Mouse (Mus musculus): ENCODE measurements around the gene Styxl1. TPM values are rescaled to one million over a fixed set of nuclear protein-coding genes. Genes with fewer than 3 reads are reported as not detected.

Styxl1 gene
- 0.24 and 0.46 TPM in 2 replicates for polyA plus RNA-seq (2015; fragmentation: Nextera tagmentation; extraction: Ambion mirVana)

DNA sequence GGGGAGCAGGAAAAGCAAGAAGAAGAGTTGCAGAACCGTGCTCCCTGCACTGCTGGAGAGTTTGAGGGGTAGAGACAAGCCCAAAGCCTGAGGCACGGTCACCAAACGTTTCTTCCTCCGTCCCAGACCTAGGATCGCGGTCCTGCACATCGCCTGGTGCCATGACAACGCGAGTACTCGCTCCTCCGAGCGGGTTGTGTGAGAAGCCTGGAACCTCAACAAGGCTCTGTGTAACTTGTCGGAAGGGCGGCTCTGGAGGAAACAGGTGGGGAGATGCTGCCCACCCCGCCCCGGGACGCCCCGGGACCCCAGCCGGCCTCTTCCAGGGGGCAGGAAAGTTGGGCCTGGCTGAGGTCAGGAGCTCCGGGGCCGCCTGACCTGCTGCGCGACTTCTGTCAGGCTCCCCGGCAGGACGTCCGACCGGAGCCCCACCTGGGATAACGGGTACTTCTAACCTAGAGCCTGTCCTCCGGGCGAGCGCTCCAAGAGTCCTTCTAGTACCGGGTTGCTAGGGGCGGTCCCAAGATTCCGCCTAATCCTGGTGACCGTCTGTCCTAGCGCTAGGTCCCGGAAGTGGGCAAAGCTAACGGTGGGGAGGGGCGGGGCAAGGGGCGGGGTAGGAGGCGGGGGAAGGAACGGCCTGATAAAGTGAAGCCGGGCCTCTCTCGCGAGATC is at the start of gene Styxl1:
Gene Styxl1 (minus strand): TSS at position 590 of the 675 bp plus-strand sequence.
- peak within 1 kb of the TSS; percentile 94 for H3K4me2 ChIP-seq (ENCODE audit: low read length)
- 0 out of 2 replicates have a peak, but pooled peaks cover 2% of the 10 kb centered on the region for H3K36me3 ChIP-seq (ENCODE audit: control insufficient read depth, insufficient read depth, low read length)
- peak; percentile 92 for ATAC-seq
- peak within 1 kb of the TSS; percentile 98 for H3K9ac ChIP-seq (ENCODE audit: low read depth, low read length)
- H3K4me3 ChIP-seq (ENCODE audit: low read depth, low read length) = peak within 1 kb of the TSS; percentile 93
- under 1% methylated on average over 37 of the region's 45 CpGs for WGBS
- no peaks in the 10 kb centered on the region for H3K27me3 ChIP-seq (ENCODE audit: control insufficient read depth, insufficient read depth, low read depth, low read length)
- peaks cover 25% of the 10 kb centered on the region for H3K4me1 ChIP-seq (ENCODE audit: control insufficient read depth, insufficient read depth, low read length)
- H3K9me3 ChIP-seq (replicated peaks; ENCODE audit: control insufficient read depth, low read length, poor library complexity, severe bottlenecking) = no peaks in the 10 kb centered on the region
- H3K27ac ChIP-seq (ENCODE audit: low read length) = peak within 1 kb of the TSS; percentile 96

DNA sequence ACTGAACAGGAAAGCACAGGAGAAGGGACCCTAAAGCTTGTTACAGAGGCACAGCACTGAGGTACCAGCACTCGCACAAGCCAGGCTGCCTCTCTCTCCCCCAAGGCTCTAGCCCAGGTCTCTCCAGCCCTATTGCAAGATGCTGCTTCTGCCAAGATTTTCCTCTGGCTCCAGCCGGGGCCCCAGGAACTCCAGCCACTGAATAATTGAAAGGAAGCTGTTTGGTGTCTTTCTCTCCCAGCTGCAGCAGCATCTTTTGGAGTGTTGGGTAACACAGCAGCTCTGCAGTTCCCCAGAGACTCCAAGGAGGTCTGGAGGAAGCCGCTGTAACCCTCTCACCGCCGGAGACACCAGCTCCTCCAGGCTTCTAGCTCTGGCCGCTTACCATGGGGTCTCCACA is 48.0 kb upstream of the Styxl1 start:
- Histone ChIP-seq H3K4me3 (ENCODE audit: low read depth, low read length) (no peak overlapping the region), H3K9ac (ENCODE audit: low read depth, low read length) (peak overlapping the region; percentile 23; the same call in 1 of the 2 replicates), H3K27ac (ENCODE audit: low read length) (peak overlapping the region; percentile 73), H3K4me2 (ENCODE audit: low read length) (no peak overlapping the region), H3K27me3 (ENCODE audit: control insufficient read depth, insufficient read depth, low read depth, low read length) (no peaks in the 10 kb centered on the region), H3K9me3 (replicated peaks; ENCODE audit: control insufficient read depth, low read length, poor library complexity, severe bottlenecking) (no peaks in the 10 kb centered on the region), H3K36me3 (ENCODE audit: control insufficient read depth, insufficient read depth, low read length) (no peaks in the 10 kb centered on the region; the same call in 1 of the 2 replicates), H3K4me1 (ENCODE audit: control insufficient read depth, insufficient read depth, low read length) (peaks cover 35% of the 10 kb centered on the region)
- ATAC-seq = no peak
- 23% methylated on average over 6 of the region's 6 CpGs for WGBS

GRCm38 (mm10) chr5:135824517-135824916 is 46.3 kb upstream of the Styxl1 start:
- no peaks in the 10 kb centered on the region for H3K9me3 ChIP-seq (replicated peaks; ENCODE audit: control insufficient read depth, low read length, poor library complexity, severe bottlenecking)
- H3K4me2 ChIP-seq (ENCODE audit: low read length) = no peak overlapping the region
- WGBS = 44% methylated on average over 3 of the region's 3 CpGs
- no peaks in the 10 kb centered on the region for H3K27me3 ChIP-seq (ENCODE audit: control insufficient read depth, insufficient read depth, low read depth, low read length)
- peaks cover 40% of the 10 kb centered on the region for H3K4me1 ChIP-seq (ENCODE audit: control insufficient read depth, insufficient read depth, low read length)
- no peak for ATAC-seq
- no peak overlapping the region for H3K27ac ChIP-seq (ENCODE audit: low read length)
- H3K4me3 ChIP-seq (ENCODE audit: low read depth, low read length) = no peak overlapping the region
- H3K36me3 ChIP-seq (ENCODE audit: control insufficient read depth, insufficient read depth, low read length) = no peaks in the 10 kb centered on the region; the same call in 1 of the 2 replicates
- no peak overlapping the region for H3K9ac ChIP-seq (ENCODE audit: low read depth, low read length)

- Histone ChIP-seq H3K4me3 (ENCODE audit: low read depth, low read length) (no peak overlapping the region), H3K9me3 (replicated peaks; ENCODE audit: control insufficient read depth, low read length, poor library complexity, severe bottlenecking) (no peaks in the 10 kb centered on the region), H3K9ac (ENCODE audit: low read depth, low read length) (peak overlapping the region; percentile 51), H3K27ac (ENCODE audit: low read length) (peak overlapping the region; percentile 91), H3K27me3 (ENCODE audit: control insufficient read depth, insufficient read depth, low read depth, low read length) (no peaks in the 10 kb centered on the region), H3K4me2 (ENCODE audit: low read length) (peak overlapping the region; percentile 39), H3K36me3 (ENCODE audit: control insufficient read depth, insufficient read depth, low read length) (no peaks in the 10 kb centered on the region; the same call in 1 of the 2 replicates), H3K4me1 (ENCODE audit: control insufficient read depth, insufficient read depth, low read length) (peaks cover 40% of the 10 kb centered on the region)
- WGBS = 12% methylated on average over 7 of the region's 7 CpGs
- peak; percentile 74 for ATAC-seq
Observed at GRCm38 (mm10) chr5:135822316-135822944, 44.2 kb upstream of the Styxl1 start.

GRCm38 (mm10) chr5:135818491-135818890 is 40.3 kb upstream of the Styxl1 start:
- no peak for ATAC-seq
- H3K4me3 ChIP-seq (ENCODE audit: low read depth, low read length) = no peak overlapping the region
- H3K27ac ChIP-seq (ENCODE audit: low read length) = no peak overlapping the region

GRCm38 (mm10) chr5:135812991-135813390 is 34.8 kb upstream of the Styxl1 start:
- H3K27ac ChIP-seq (ENCODE audit: low read length) = no peak overlapping the region
- ATAC-seq = no peak

More at GRCm38 (mm10) chr5:135818491-135818890, 40.3 kb upstream of the Styxl1 start:
- Histone ChIP-seq H3K4me1 (ENCODE audit: control insufficient read depth, insufficient read depth, low read length) (peaks cover 29% of the 10 kb centered on the region), H3K27me3 (ENCODE audit: control insufficient read depth, insufficient read depth, low read depth, low read length) (no peaks in the 10 kb centered on the region), H3K9me3 (replicated peaks; ENCODE audit: control insufficient read depth, low read length, poor library complexity, severe bottlenecking) (no peaks in the 10 kb centered on the region), H3K9ac (ENCODE audit: low read depth, low read length) (no peak overlapping the region), H3K36me3 (ENCODE audit: control insufficient read depth, insufficient read depth, low read length) (no peaks in the 10 kb centered on the region; the same call in 1 of the 2 replicates), H3K4me2 (ENCODE audit: low read length) (no peak overlapping the region)
- 54% methylated on average over 7 of the region's 7 CpGs for WGBS

GRCm38 (mm10) chr5:135807263-135807637 is 29.1 kb upstream of the Styxl1 start:
- no peak overlapping the region for H3K27ac ChIP-seq (ENCODE audit: low read length)
- peak overlapping the region; percentile 95 for H3K9ac ChIP-seq (ENCODE audit: low read depth, low read length)
- WGBS = 48% methylated on average over 3 of the region's 3 CpGs

More at GRCm38 (mm10) chr5:135812991-135813390, 34.8 kb upstream of the Styxl1 start:
- Histone ChIP-seq H3K4me3 (ENCODE audit: low read depth, low read length) (no peak overlapping the region), H3K4me2 (ENCODE audit: low read length) (no peak overlapping the region), H3K36me3 (ENCODE audit: control insufficient read depth, insufficient read depth, low read length) (no peaks in the 10 kb centered on the region), H3K9me3 (replicated peaks; ENCODE audit: control insufficient read depth, low read length, poor library complexity, severe bottlenecking) (no peaks in the 10 kb centered on the region), H3K4me1 (ENCODE audit: control insufficient read depth, insufficient read depth, low read length) (peaks cover 25% of the 10 kb centered on the region), H3K27me3 (ENCODE audit: control insufficient read depth, insufficient read depth, low read depth, low read length) (no peaks in the 10 kb centered on the region), H3K9ac (ENCODE audit: low read depth, low read length) (no peak overlapping the region)
- WGBS = 61% methylated on average over 5 of the region's 5 CpGs

GRCm38 (mm10) chr5:135806555-135807262 is 28.5 kb upstream of the Styxl1 start, which contains the start of gene Srrm3:
Gene Srrm3, plus strand, starts transcription at chr5:135806890.
- no peaks in the 10 kb centered on the region; the same call in 1 of the 2 replicates for H3K9me3 ChIP-seq (replicated peaks; ENCODE audit: control insufficient read depth, low read length, poor library complexity, severe bottlenecking)
- H3K9ac ChIP-seq (ENCODE audit: low read depth, low read length) = peak within 1 kb of the TSS; percentile 95
- peaks cover 28% of the 10 kb centered on the region for H3K4me1 ChIP-seq (ENCODE audit: control insufficient read depth, insufficient read depth, low read length)
- H3K4me2 ChIP-seq (ENCODE audit: low read length) = peak within 1 kb of the TSS; percentile 98
- no peaks in the 10 kb centered on the region for H3K27me3 ChIP-seq (ENCODE audit: control insufficient read depth, insufficient read depth, low read depth, low read length)
- 4% methylated on average over 29 of the region's 29 CpGs for WGBS
- H3K27ac ChIP-seq (ENCODE audit: low read length) = peak within 1 kb of the TSS; percentile 76
- ATAC-seq = peak; percentile 47
- H3K4me3 ChIP-seq (ENCODE audit: low read depth, low read length) = peak within 1 kb of the TSS; percentile 78
- H3K36me3 ChIP-seq (ENCODE audit: control insufficient read depth, insufficient read depth, low read length) = no peaks in the 10 kb centered on the region

More at GRCm38 (mm10) chr5:135807263-135807637, 29.1 kb upstream of the Styxl1 start:
- Histone ChIP-seq H3K9me3 (replicated peaks; ENCODE audit: control insufficient read depth, low read length, poor library complexity, severe bottlenecking) (no peaks in the 10 kb centered on the region; the same call in 1 of the 2 replicates), H3K36me3 (ENCODE audit: control insufficient read depth, insufficient read depth, low read length) (no peaks in the 10 kb centered on the region), H3K4me2 (ENCODE audit: low read length) (peak overlapping the region; percentile 98), H3K4me1 (ENCODE audit: control insufficient read depth, insufficient read depth, low read length) (peaks cover 26% of the 10 kb centered on the region), H3K27me3 (ENCODE audit: control insufficient read depth, insufficient read depth, low read depth, low read length) (no peaks in the 10 kb centered on the region), H3K4me3 (ENCODE audit: low read depth, low read length) (peak overlapping the region; percentile 78)
- peak; percentile 57 for ATAC-seq
